Mouse (Mus musculus): ENCODE measurements around the gene H2-DMa. TPM values are rescaled to one million over a fixed set of nuclear protein-coding genes. Genes with fewer than 3 reads are reported as not detected.

The H2-DMa gene
- polyA plus RNA-seq, 1 experiment from 2014 or later: 11.3 TPM

GRCm38 (mm10) chr17:34093199-34093874, 26.0 kb upstream of the H2-DMa start:
- H3K4me2 ChIP-seq (replicated peaks): no peak overlapping the region

GRCm38 (mm10) chr17:34094283-34095035, 24.9 kb upstream of the H2-DMa start:
- no peaks in the 10 kb centered on the region for H3K9me3 ChIP-seq
- ATAC-seq: peak; percentile 23; the same call in 1 of the 2 replicates
- 83% methylated on average over 27 of the region's 27 CpGs for WGBS

More at GRCm38 (mm10) chr17:34093199-34093874, 26.0 kb upstream of the H2-DMa start:
- Histone ChIP-seq H3K36me3 (no peaks in the 10 kb centered on the region), H3K4me1 (replicated peaks) (no peaks in the 10 kb centered on the region), H3K27me3 (replicated peaks) (no peaks in the 10 kb centered on the region), H3K9ac (no peak overlapping the region), H3K4me3 (replicated peaks) (no peak overlapping the region), H3K9me3 (no peaks in the 10 kb centered on the region), H3K27ac (no peak overlapping the region)
- peak; percentile 73 for ATAC-seq
- WGBS: 28% methylated on average over 7 of the region's 7 CpGs

GRCm38 (mm10) chr17:34096497-34097010, 22.8 kb upstream of the H2-DMa start:
- peaks cover 6% of the 10 kb centered on the region; the same call in 1 of the 2 replicates for H3K4me1 ChIP-seq (replicated peaks)
- H3K9me3 ChIP-seq: no peaks in the 10 kb centered on the region
- no peaks in the 10 kb centered on the region for H3K27me3 ChIP-seq (replicated peaks)
- 50% methylated on average over 3 of the region's 3 CpGs for WGBS
- no peak overlapping the region for H3K9ac ChIP-seq
- H3K27ac ChIP-seq: no peak overlapping the region
- H3K4me3 ChIP-seq (replicated peaks): no peak overlapping the region
- no peak for ATAC-seq
- no peaks in the 10 kb centered on the region for H3K36me3 ChIP-seq
- H3K4me2 ChIP-seq (replicated peaks): no peak overlapping the region

More at GRCm38 (mm10) chr17:34094283-34095035, 24.9 kb upstream of the H2-DMa start:
- Histone ChIP-seq H3K27me3 (replicated peaks) (no peaks in the 10 kb centered on the region), H3K36me3 (no peaks in the 10 kb centered on the region), H3K27ac (no peak overlapping the region), H3K9ac (no peak overlapping the region), H3K4me2 (replicated peaks) (no peak overlapping the region), H3K4me1 (replicated peaks) (peaks cover 3% of the 10 kb centered on the region; the same call in 1 of the 2 replicates), H3K4me3 (replicated peaks) (no peak overlapping the region)

- H3K27me3 ChIP-seq (replicated peaks): no peaks in the 10 kb centered on the region
- WGBS: 66% methylated on average over 5 of the region's 5 CpGs
Observed at GRCm38 (mm10) chr17:34097272-34097671, 22.1 kb upstream of the H2-DMa start.

GRCm38 (mm10) chr17:34098709-34099479, 20.4 kb upstream of the H2-DMa start:
- WGBS: 35% methylated on average over 10 of the region's 10 CpGs
- H3K9ac ChIP-seq: no peak overlapping the region
- H3K9me3 ChIP-seq: no peaks in the 10 kb centered on the region
- peaks cover 6% of the 10 kb centered on the region; the same call in 1 of the 2 replicates for H3K4me1 ChIP-seq (replicated peaks)
- peak; percentile 41; the same call in 1 of the 2 replicates for ATAC-seq
- H3K36me3 ChIP-seq: no peaks in the 10 kb centered on the region
- no peaks in the 10 kb centered on the region for H3K27me3 ChIP-seq (replicated peaks)
- H3K4me3 ChIP-seq (replicated peaks): no peak overlapping the region
- no peak overlapping the region for H3K4me2 ChIP-seq (replicated peaks)
- no peak overlapping the region for H3K27ac ChIP-seq

More at GRCm38 (mm10) chr17:34097272-34097671, 22.1 kb upstream of the H2-DMa start:
- Histone ChIP-seq H3K4me3 (replicated peaks) (no peak overlapping the region), H3K36me3 (no peaks in the 10 kb centered on the region), H3K9me3 (no peaks in the 10 kb centered on the region), H3K4me1 (replicated peaks) (peaks cover 6% of the 10 kb centered on the region; the same call in 1 of the 2 replicates), H3K9ac (no peak overlapping the region), H3K27ac (no peak overlapping the region), H3K4me2 (replicated peaks) (no peak overlapping the region)
- ATAC-seq: no peak

- Histone ChIP-seq H3K36me3 (no peaks in the 10 kb centered on the region), H3K27ac (no peak overlapping the region), H3K9ac (no peak overlapping the region), H3K4me1 (replicated peaks) (peaks cover 6% of the 10 kb centered on the region; the same call in 1 of the 2 replicates), H3K27me3 (replicated peaks) (no peaks in the 10 kb centered on the region), H3K4me2 (replicated peaks) (no peak overlapping the region), H3K9me3 (no peaks in the 10 kb centered on the region), H3K4me3 (replicated peaks) (no peak overlapping the region)
- WGBS: 41% methylated on average over 5 of the region's 5 CpGs
- ATAC-seq: 0 out of 2 replicates have a peak, but pooled peaks have one; percentile 35
Observed at GRCm38 (mm10) chr17:34099531-34099930, 19.8 kb upstream of the H2-DMa start.

- no peaks in the 10 kb centered on the region for H3K27me3 ChIP-seq (replicated peaks)
- H3K9me3 ChIP-seq: no peaks in the 10 kb centered on the region
- no peaks in the 10 kb centered on the region for H3K36me3 ChIP-seq
- WGBS: 31% methylated on average over 5 of the region's 5 CpGs
- H3K4me1 ChIP-seq (replicated peaks): peaks cover 6% of the 10 kb centered on the region; the same call in 1 of the 2 replicates
- H3K4me2 ChIP-seq (replicated peaks): 0 out of 2 replicates have a peak overlapping the region, but pooled peaks have one; percentile 52
- H3K4me3 ChIP-seq (replicated peaks): no peak overlapping the region
- H3K9ac ChIP-seq: no peak overlapping the region
- peak; percentile 27; the same call in 1 of the 2 replicates for ATAC-seq
- no peak overlapping the region for H3K27ac ChIP-seq
Observed at GRCm38 (mm10) chr17:34101185-34101584, 18.2 kb upstream of the H2-DMa start.

GRCm38 (mm10) chr17:34101604-34102032, 17.7 kb upstream of the H2-DMa start:
- 6% methylated on average over 12 of the region's 12 CpGs for WGBS
- H3K36me3 ChIP-seq: no peaks in the 10 kb centered on the region
- no peak overlapping the region for H3K27ac ChIP-seq
- H3K9me3 ChIP-seq: no peaks in the 10 kb centered on the region
- H3K4me2 ChIP-seq (replicated peaks): peak overlapping the region; percentile 52
- no peaks in the 10 kb centered on the region for H3K27me3 ChIP-seq (replicated peaks)
- no peak overlapping the region for H3K9ac ChIP-seq
- ATAC-seq: peak; percentile 82
- peak overlapping the region; percentile 17; the same call in 1 of the 2 replicates for H3K4me3 ChIP-seq (replicated peaks)
- H3K4me1 ChIP-seq (replicated peaks): peaks cover 6% of the 10 kb centered on the region; the same call in 1 of the 2 replicates

GRCm38 (mm10) chr17:34102831-34103230, 16.5 kb upstream of the H2-DMa start:
- Histone ChIP-seq H3K27me3 (replicated peaks) (no peaks in the 10 kb centered on the region), H3K27ac (no peak overlapping the region), H3K4me3 (replicated peaks) (no peak overlapping the region), H3K4me2 (replicated peaks) (no peak overlapping the region), H3K9me3 (no peaks in the 10 kb centered on the region), H3K36me3 (0 out of 2 replicates have a peak, but pooled peaks cover 2% of the 10 kb centered on the region), H3K9ac (no peak overlapping the region), H3K4me1 (replicated peaks) (peaks cover 6% of the 10 kb centered on the region; the same call in 1 of the 2 replicates)
- 64% methylated on average over 6 of the region's 6 CpGs for WGBS
- ATAC-seq: no peak

- ATAC-seq: no peak
- H3K4me3 ChIP-seq (replicated peaks): no peak overlapping the region
- no peaks in the 10 kb centered on the region for H3K27me3 ChIP-seq (replicated peaks)
- H3K9ac ChIP-seq: no peak overlapping the region
- H3K4me2 ChIP-seq (replicated peaks): no peak overlapping the region
- H3K27ac ChIP-seq: no peak overlapping the region
- no peaks in the 10 kb centered on the region for H3K9me3 ChIP-seq
- peaks cover 8% of the 10 kb centered on the region; the same call in 1 of the 2 replicates for H3K36me3 ChIP-seq
- no peaks in the 10 kb centered on the region; the same call in 1 of the 2 replicates for H3K4me1 ChIP-seq (replicated peaks)
- WGBS: 72% methylated on average over 9 of the region's 9 CpGs
Observed at GRCm38 (mm10) chr17:34104804-34105203, 14.5 kb upstream of the H2-DMa start.

GRCm38 (mm10) chr17:34106555-34106954, 12.8 kb upstream of the H2-DMa start:
- no peak overlapping the region for H3K4me2 ChIP-seq (replicated peaks)
- no peak for ATAC-seq
- no peaks in the 10 kb centered on the region for H3K27me3 ChIP-seq (replicated peaks)
- no peak overlapping the region for H3K27ac ChIP-seq
- no peaks in the 10 kb centered on the region for H3K9me3 ChIP-seq
- H3K4me3 ChIP-seq (replicated peaks): no peak overlapping the region
- peaks cover 23% of the 10 kb centered on the region for H3K36me3 ChIP-seq
- H3K4me1 ChIP-seq (replicated peaks): 0 out of 2 replicates have a peak, but pooled peaks cover 3% of the 10 kb centered on the region
- 88% methylated on average over 7 of the region's 7 CpGs for WGBS
- H3K9ac ChIP-seq: no peak overlapping the region

Data from intestine, embryonic 15.5 days (tissue).